8 mouse cellular contexts compared by ENCODE assay signal in genomic region chr4:149697506-149698196, GRCm38 (mm10). TPM values are rescaled to one million over a fixed set of nuclear protein-coding genes. Genes with fewer than 3 reads are reported as not detected.
DNase-seq lines count a peak whose midpoint lies in the region; ATAC-seq and TF ChIP-seq lines count a peak whose summit lies in the region.

No protein-coding gene starts in this region.

- no peaks in the 10 kb centered on the region for H3K27me3 ChIP-seq in kidney, adult 2 months (replicated peaks; ENCODE audit: control insufficient read depth, insufficient read depth, low read length)
- H3K27me3 ChIP-seq in embryonic facial prominence, embryonic 10.5 days (replicated peaks; ENCODE audit: low read depth, poor library complexity, severe bottlenecking), result peaks cover 58% of the 10 kb centered on the region
- H3K27me3 ChIP-seq in hindbrain, embryonic 15.5 days, result peaks cover 18% of the 10 kb centered on the region; the same call in 1 of the 2 replicates
- H3K27me3 ChIP-seq in lung, postnatal 0 days (replicated peaks; ENCODE audit: insufficient read depth, low read length), result no peaks in the 10 kb centered on the region
- H3K27me3 ChIP-seq in spleen, adult 2 months (ENCODE audit: control insufficient read depth, insufficient read depth, low read length), result no peaks in the 10 kb centered on the region

- H3K36me3 ChIP-seq in kidney, adult 2 months (ENCODE audit: control insufficient read depth, insufficient read depth, low read length), result no peaks in the 10 kb centered on the region
- H3K36me3 ChIP-seq in embryonic facial prominence, embryonic 10.5 days (replicated peaks), result no peaks in the 10 kb centered on the region
- H3K36me3 ChIP-seq in hindbrain, embryonic 15.5 days, result no peaks in the 10 kb centered on the region
- H3K36me3 ChIP-seq in lung, postnatal 0 days (ENCODE audit: insufficient read depth, low read length), result no peaks in the 10 kb centered on the region
- H3K36me3 ChIP-seq in spleen, adult 2 months (ENCODE audit: control insufficient read depth, insufficient read depth, low read length), result peaks cover 3% of the 10 kb centered on the region

- no peak for DNase-seq in kidney, adult 2 months
- no peak for DNase-seq in kidney, adult 9 months
- no peak for DNase-seq in embryonic facial prominence, embryonic 10.5 days (ENCODE audit: low spot score)
- peak; percentile 27 for DNase-seq in lung, postnatal 0 days (ENCODE audit: low spot score)
- peak; percentile 69 to 74 for DNase-seq in spleen, adult 2 months (ENCODE audit: low read depth in 1 of 2, low spot score in 2 of 2)
- DNase-seq in cerebellum, postnatal 25 days, result no peak
- no peak for DNase-seq in left cerebral cortex, adult 8-10 months (ENCODE audit: low spot score in 2 of 2)

- peaks cover 7% of the 10 kb centered on the region; the same call in 1 of the 2 replicates for H3K4me1 ChIP-seq in kidney, adult 2 months (ENCODE audit: control insufficient read depth, insufficient read depth, low read length)
- peaks cover 42% of the 10 kb centered on the region for H3K4me1 ChIP-seq in embryonic facial prominence, embryonic 10.5 days
- peaks cover 10% of the 10 kb centered on the region for H3K4me1 ChIP-seq in hindbrain, embryonic 15.5 days (replicated peaks)
- no peaks in the 10 kb centered on the region for H3K4me1 ChIP-seq in lung, postnatal 0 days (ENCODE audit: insufficient read depth, low read depth, low read length)
- H3K4me1 ChIP-seq in spleen, adult 2 months (ENCODE audit: control insufficient read depth, insufficient read depth, insufficient read length), result peaks cover 13% of the 10 kb centered on the region; the same call in 1 of the 2 replicates

- no peak for TF ChIP-seq CTCF in kidney, adult 2 months (conservative IDR thresholded peaks at IDR 0.05; ENCODE audit: insufficient read depth, insufficient read length, low read depth, low read length)
- TF ChIP-seq CTCF in lung, postnatal 0 days (IDR thresholded peaks at IDR 0.05), result no peak
- no peak for TF ChIP-seq CTCF in spleen, adult 2 months (IDR thresholded peaks at IDR 0.05; ENCODE audit: extremely low read depth, insufficient read depth, insufficient read length, insufficient replicate concordance)

- H3K4me2 ChIP-seq in hindbrain, embryonic 15.5 days, result peak overlapping the region; percentile 82
- H3K4me2 ChIP-seq in lung, postnatal 0 days (replicated peaks; ENCODE audit: low read depth, low read length), result peak overlapping the region; percentile 79

- no peak for TF ChIP-seq POLR2A in kidney, adult 2 months (IDR thresholded peaks at IDR 0.05; ENCODE audit: low read depth, low read length)
- peak; percentile 33; the same call in 1 of the 2 replicates for TF ChIP-seq POLR2A in spleen, adult 2 months (IDR thresholded peaks at IDR 0.05; ENCODE audit: low read depth, low read length)

- no peak for TF ChIP-seq EP300 in lung, postnatal 0 days (IDR thresholded peaks at IDR 0.05)

- ATAC-seq in hindbrain, embryonic 15.5 days (ENCODE audit: low FRiP score, low read depth), result no peak
- peak; percentile 31 for ATAC-seq in lung, postnatal 0 days

- H3K9me3 ChIP-seq in embryonic facial prominence, embryonic 10.5 days, result no peaks in the 10 kb centered on the region
- no peaks in the 10 kb centered on the region for H3K9me3 ChIP-seq in hindbrain, embryonic 15.5 days
- H3K9me3 ChIP-seq in lung, postnatal 0 days (ENCODE audit: low read length), result no peaks in the 10 kb centered on the region

- H3K4me3 ChIP-seq in kidney, adult 2 months (ENCODE audit: insufficient read depth, low read depth, low read length), result peak overlapping the region; percentile 61
- peak overlapping the region; percentile 66 for H3K4me3 ChIP-seq in embryonic facial prominence, embryonic 10.5 days
- peak overlapping the region; percentile 43 for H3K4me3 ChIP-seq in hindbrain, embryonic 15.5 days
- H3K4me3 ChIP-seq in lung, postnatal 0 days (ENCODE audit: low read depth, low read length), result peak overlapping the region; percentile 48
- H3K4me3 ChIP-seq in spleen, adult 2 months (ENCODE audit: extremely low read depth, insufficient read depth, insufficient read length), result peak overlapping the region; percentile 81

- H3K9ac ChIP-seq in hindbrain, embryonic 15.5 days, result no peak overlapping the region
- H3K9ac ChIP-seq in lung, postnatal 0 days (replicated peaks; ENCODE audit: low read depth), result peak overlapping the region; percentile 23; the same call in 1 of the 2 replicates

- 44% methylated on average over 15 of the region's 15 CpGs for WGBS in kidney, adult 2 months
- 20% methylated on average over 15 of the region's 15 CpGs for WGBS in embryonic facial prominence, embryonic 10.5 days
- WGBS in hindbrain, embryonic 15.5 days, result 25% methylated on average over 15 of the region's 15 CpGs
- 24% methylated on average over 15 of the region's 15 CpGs for WGBS in lung, postnatal 0 days
- WGBS in spleen, adult 2 months, result 2% methylated on average over 15 of the region's 15 CpGs

- H3K27ac ChIP-seq in kidney, adult 2 months (ENCODE audit: insufficient read depth, low read depth, low read length), result peak overlapping the region; percentile 2; the same call in 1 of the 2 replicates
- peak overlapping the region; percentile 72 for H3K27ac ChIP-seq in embryonic facial prominence, embryonic 10.5 days (replicated peaks)
- no peak overlapping the region for H3K27ac ChIP-seq in hindbrain, embryonic 15.5 days (replicated peaks)
- H3K27ac ChIP-seq in lung, postnatal 0 days (ENCODE audit: low read length), result peak overlapping the region; percentile 49; the same call in 1 of the 2 replicates
- peak overlapping the region; percentile 94 for H3K27ac ChIP-seq in spleen, adult 2 months (ENCODE audit: insufficient read depth, low read length)

RNA-seq across cellular contexts. Expression of gene Pik3cd, which starts 4.7 kb away (rescaled TPM):
- 3.1 and 7.2 TPM in 2 replicates for polyA plus RNA-seq in kidney, adult 2 months (2012; rRNA removed)
- polyA plus RNA-seq in embryonic facial prominence, embryonic 10.5 days (2016; fragmentation: Nextera tagmentation; extraction: Ambion mirVana), result 6.1 and 6.3 TPM in 2 replicates
- polyA plus RNA-seq in hindbrain, embryonic 15.5 days (2015; fragmentation: Nextera tagmentation; extraction: Ambion mirVana), result 15.3 and 16.6 TPM in 2 replicates
- polyA plus RNA-seq in lung, postnatal 0 days (2015; fragmentation: Nextera tagmentation; extraction: Ambion mirVana), result 3.8 and 4.0 TPM in 2 replicates
- 104 and 124 TPM in 2 replicates for polyA plus RNA-seq in spleen, adult 2 months (2012; rRNA removed)
- total RNA-seq in left cerebral cortex, adult 8-10 months (2022), result 10 to 100 TPM; 21.6 to 25.5 (median 23.3) TPM

RNA-seq across cellular contexts. Expression of gene Tmem201, which starts 40.2 kb away (rescaled TPM):
- polyA plus RNA-seq in kidney, adult 2 months (2012; rRNA removed), result 34.2 and 37.5 TPM in 2 replicates
- polyA plus RNA-seq in embryonic facial prominence, embryonic 10.5 days (2016; fragmentation: Nextera tagmentation; extraction: Ambion mirVana), result 46.5 and 46.7 TPM in 2 replicates
- polyA plus RNA-seq in hindbrain, embryonic 15.5 days (2015; fragmentation: Nextera tagmentation; extraction: Ambion mirVana), result 44.2 and 53.3 TPM in 2 replicates
- polyA plus RNA-seq in lung, postnatal 0 days (2015; fragmentation: Nextera tagmentation; extraction: Ambion mirVana), result 8.2 and 9.4 TPM in 2 replicates
- polyA plus RNA-seq in spleen, adult 2 months (2012; rRNA removed), result 24.3 and 30.7 TPM in 2 replicates
- 10 to 100 TPM; 65.4 to 71.4 (median 69.0) TPM for total RNA-seq in left cerebral cortex, adult 8-10 months (2022)

Comparison
In these comparisons a context has a peak if more than half of its experiments do, and no peak if none do; other contexts are left out.
1. DNase-seq: peak in lung, postnatal 0 days (single experiment) and spleen, adult 2 months (2 of 2); none in kidney, adult 2 months (single experiment), kidney, adult 9 months (single experiment), embryonic facial prominence, embryonic 10.5 days (single experiment), cerebellum, postnatal 25 days (0 of 2) and left cerebral cortex, adult 8-10 months (0 of 2).
2. Peak in every context shown above with its lines, with median percentiles within 50 percentile points of each other: H3K4me3 ChIP-seq.